Mouse (Mus musculus): ENCODE measurements at regions not wholly inside any gene's neighbourhood (a gene's known extent, or its start where the extent isn't known, plus 50 kb on each side); places are given as distances from the start of the nearest gene placed in this dataset.
A peak's percentile ranks its signal among the peaks of the same experiment; 100 is the strongest.
"Not testable (repeated sequence)": the region's sequence is repeated elsewhere in the genome, so short reads cannot be mapped to it uniquely, and the experiment has no call there.

DNA sequence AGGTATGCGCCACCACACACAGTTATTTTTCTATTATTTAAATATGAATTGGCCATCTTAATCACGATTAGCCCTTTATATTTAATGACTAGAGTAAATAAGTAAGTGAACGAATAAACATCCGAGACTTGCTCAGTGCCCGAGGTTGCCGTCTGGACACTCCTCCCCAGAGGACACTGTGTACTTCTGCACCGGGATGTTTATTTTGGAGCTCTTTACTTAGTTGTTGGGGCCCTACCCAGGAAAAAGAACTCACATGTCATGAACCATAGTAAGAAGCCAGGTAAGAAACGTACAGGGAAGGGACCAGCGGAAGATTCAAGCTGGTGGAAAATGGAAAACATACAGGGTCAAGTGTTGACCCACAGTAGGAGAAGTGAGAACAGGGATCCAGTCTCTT, 89.0 kb downstream of the Akr1d1 start:
- Histone ChIP-seq H3K27ac (no peak overlapping the region), H3K36me3 (no peaks in the 10 kb centered on the region), H3K4me3 (no peak overlapping the region), H3K9ac (no peak overlapping the region), H3K4me1 (peaks cover 9% of the 10 kb centered on the region; the same call in 1 of the 2 replicates), H3K27me3 (no peaks in the 10 kb centered on the region), H3K9me3 (no peaks in the 10 kb centered on the region), H3K4me2 (replicated peaks) (no peak overlapping the region)
- no peak for ATAC-seq (ENCODE audit: low FRiP score, low read depth)
- 90% methylated on average over 9 of the region's 9 CpGs for WGBS

DNA sequence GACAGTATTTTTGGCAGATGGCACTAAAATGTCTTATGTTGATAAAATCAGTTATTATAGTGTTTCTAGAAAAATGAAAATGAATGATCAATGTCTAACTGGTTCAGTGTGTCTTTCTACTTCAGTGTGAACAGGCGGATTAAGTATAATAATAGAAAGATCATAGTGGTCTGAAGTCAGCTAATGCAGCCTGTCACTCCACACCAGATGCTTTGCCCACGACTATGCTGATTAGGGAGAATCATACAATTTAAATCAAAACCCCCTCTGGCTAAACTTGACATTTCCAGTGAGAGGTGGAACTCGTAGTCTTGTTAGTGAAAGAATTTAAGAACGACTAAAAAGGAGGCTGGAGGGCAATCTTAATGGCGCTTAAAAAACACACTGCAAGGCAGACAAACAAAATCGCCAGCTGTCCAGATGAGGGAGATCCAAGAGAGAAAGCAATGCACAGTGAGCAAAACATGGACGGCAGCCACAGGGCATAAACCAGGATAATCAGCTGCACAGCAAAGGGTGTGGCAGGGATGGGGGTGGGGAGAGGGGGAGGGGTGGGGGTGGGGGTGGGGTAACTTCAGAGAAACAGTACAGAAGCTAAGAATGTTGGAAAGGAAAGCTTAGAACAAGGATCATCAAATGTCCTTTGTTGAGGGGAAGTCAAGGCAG, 91.5 kb downstream of the Akr1d1 start:
- Histone ChIP-seq H3K36me3 (no peaks in the 10 kb centered on the region), H3K27ac (no peak overlapping the region), H3K4me2 (replicated peaks) (no peak overlapping the region), H3K4me3 (no peak overlapping the region), H3K4me1 (peaks cover 4% of the 10 kb centered on the region; the same call in 1 of the 2 replicates), H3K9ac (no peak overlapping the region), H3K27me3 (no peaks in the 10 kb centered on the region), H3K9me3 (no peaks in the 10 kb centered on the region)
- no peak for ATAC-seq (ENCODE audit: low FRiP score, low read depth)
- 34% methylated on average over 7 of the region's 7 CpGs for WGBS

DNA sequence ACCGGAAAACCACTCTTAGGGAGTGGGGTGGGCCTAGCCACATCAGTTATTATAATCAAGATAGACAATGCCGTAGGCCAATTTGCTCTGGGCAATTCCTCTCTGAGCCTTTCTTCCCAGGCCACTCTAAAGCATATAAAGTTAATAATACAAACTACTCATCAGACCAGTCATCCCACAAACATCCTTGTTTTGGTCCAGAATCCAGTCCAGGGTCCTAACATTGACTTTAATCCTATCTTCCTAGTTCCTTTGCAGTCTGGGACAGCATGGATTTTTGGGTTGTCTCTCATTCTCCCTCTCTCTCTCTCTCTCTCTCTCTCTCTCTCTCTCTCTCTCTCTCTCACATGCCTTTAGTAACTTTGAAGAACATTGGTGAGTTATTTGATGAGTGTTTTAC, 92.3 kb downstream of the Akr1d1 start:
- Histone ChIP-seq H3K4me3 (no peak overlapping the region), H3K27me3 (no peaks in the 10 kb centered on the region), H3K9ac (no peak overlapping the region), H3K27ac (no peak overlapping the region), H3K36me3 (no peaks in the 10 kb centered on the region), H3K9me3 (no peaks in the 10 kb centered on the region), H3K4me1 (peaks cover 4% of the 10 kb centered on the region; the same call in 1 of the 2 replicates), H3K4me2 (replicated peaks) (no peak overlapping the region)
- ATAC-seq (ENCODE audit: low FRiP score, low read depth), result no peak
- WGBS, result 81% methylated on average over 2 of the region's 2 CpGs

DNA sequence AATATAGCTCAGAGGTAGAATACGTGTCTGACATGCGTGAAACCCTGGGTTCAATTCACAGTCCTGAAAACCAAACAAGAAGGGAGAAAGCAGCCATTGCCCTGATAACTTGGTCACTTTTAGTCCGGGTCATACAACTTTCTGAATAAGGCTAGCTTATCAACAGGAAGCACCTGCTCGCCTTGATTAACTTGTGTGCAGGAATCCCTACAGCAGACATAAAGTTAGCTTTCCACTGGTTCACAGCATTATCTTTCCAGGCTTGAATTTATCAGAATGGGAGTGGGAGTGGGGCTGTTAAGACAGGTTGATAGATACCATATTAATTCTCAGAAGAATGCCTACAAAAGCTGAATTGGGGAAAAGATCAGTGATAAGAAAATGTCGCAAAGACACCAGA, 97.2 kb downstream of the Akr1d1 start:
- no peak overlapping the region for H3K9ac ChIP-seq
- H3K36me3 ChIP-seq, result no peaks in the 10 kb centered on the region
- H3K27me3 ChIP-seq, result no peaks in the 10 kb centered on the region
- no peaks in the 10 kb centered on the region for H3K9me3 ChIP-seq
- no peak for ATAC-seq (ENCODE audit: low FRiP score, low read depth)
- no peak overlapping the region for H3K4me3 ChIP-seq
- no peak overlapping the region for H3K27ac ChIP-seq
- no peaks in the 10 kb centered on the region for H3K4me1 ChIP-seq
- no peak overlapping the region for H3K4me2 ChIP-seq (replicated peaks)
- WGBS, result 85% methylated on average over 5 of the region's 5 CpGs

DNA sequence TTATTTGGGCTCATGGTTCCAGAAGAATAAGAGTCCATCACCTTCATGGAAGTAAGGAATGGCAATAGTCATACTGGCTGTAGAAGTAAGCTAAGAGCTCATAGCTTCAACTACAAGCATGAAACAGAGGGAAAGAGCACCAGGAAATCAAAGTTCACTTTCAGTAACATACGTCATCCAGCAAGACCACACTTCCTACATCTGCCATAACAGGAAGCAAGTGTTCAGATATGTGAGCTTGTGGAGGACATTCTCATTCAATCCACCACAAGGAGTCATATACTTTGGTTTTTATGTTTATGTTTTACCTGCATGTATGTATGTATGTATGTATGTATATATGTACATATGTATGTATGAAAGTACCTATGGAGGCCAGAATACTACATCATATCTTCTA, 104.0 kb downstream of the Akr1d1 start:
- no peak overlapping the region for H3K4me2 ChIP-seq (replicated peaks)

DNA sequence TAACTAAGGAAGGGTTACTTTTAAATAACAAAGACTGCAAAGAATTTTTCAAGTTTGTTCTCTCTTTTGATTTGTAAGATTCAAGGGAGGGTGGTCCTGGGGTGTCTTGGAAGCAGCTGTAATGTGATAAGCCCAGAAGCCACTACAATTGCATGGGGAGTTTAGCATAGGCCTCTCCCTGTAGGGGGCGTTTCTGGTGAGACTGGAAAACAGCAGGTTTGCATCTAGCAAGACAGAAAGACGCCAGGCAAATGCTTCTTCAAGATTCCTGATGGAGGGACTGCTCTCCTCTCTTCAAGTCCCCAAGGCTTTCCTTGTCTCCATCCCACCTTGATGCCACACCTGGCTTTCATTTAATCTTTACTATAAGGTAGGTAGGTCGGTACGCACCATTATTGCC, 112.1 kb downstream of the Akr1d1 start:
- Histone ChIP-seq H3K9ac (no peak overlapping the region), H3K4me3 (no peak overlapping the region), H3K27ac (no peak overlapping the region), H3K4me1 (0 out of 2 replicates have a peak, but pooled peaks cover 4% of the 10 kb centered on the region), H3K36me3 (no peaks in the 10 kb centered on the region), H3K27me3 (no peaks in the 10 kb centered on the region), H3K4me2 (replicated peaks) (no peak overlapping the region), H3K9me3 (no peaks in the 10 kb centered on the region)
- no peak for ATAC-seq (ENCODE audit: low FRiP score, low read depth)
- WGBS, result 30% methylated on average over 4 of the region's 4 CpGs

More for the DNA sequence above, 104.0 kb downstream of the Akr1d1 start:
- H3K4me3 ChIP-seq, result no peak overlapping the region
- no peak overlapping the region for H3K27ac ChIP-seq
- no peaks in the 10 kb centered on the region for H3K4me1 ChIP-seq
- no peaks in the 10 kb centered on the region for H3K36me3 ChIP-seq
- WGBS, result 85% methylated on average over 1 of the region's 1 CpGs
- no peaks in the 10 kb centered on the region for H3K27me3 ChIP-seq
- H3K9me3 ChIP-seq, result no peaks in the 10 kb centered on the region
- no peak overlapping the region for H3K9ac ChIP-seq
- ATAC-seq (ENCODE audit: low FRiP score, low read depth), result no peak

DNA sequence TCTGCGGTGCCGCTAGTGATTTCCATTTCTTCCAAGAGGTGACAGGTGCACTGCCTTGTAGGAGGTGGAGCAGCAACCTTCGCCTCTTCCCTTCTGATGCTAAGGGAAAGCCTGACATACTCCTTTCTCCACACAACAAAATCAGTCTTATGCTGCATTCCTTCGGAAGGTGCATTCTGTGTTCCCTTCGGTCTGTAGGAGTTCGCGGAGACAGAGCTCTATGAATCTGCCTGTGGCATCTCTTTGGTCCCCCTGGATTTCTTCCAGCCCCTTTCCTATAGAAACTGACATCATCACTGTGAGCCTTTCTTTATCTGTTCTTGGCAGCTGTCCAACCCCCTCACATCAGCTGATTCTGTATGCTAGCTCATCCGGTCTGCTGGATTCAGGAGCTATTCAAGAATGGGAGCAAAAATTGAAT, 112.7 kb downstream of the Akr1d1 start:
- no peak overlapping the region for H3K4me3 ChIP-seq
- no peaks in the 10 kb centered on the region for H3K36me3 ChIP-seq
- H3K27ac ChIP-seq, result no peak overlapping the region
- 0 out of 2 replicates have a peak, but pooled peaks cover 4% of the 10 kb centered on the region for H3K4me1 ChIP-seq
- H3K9me3 ChIP-seq, result no peaks in the 10 kb centered on the region
- no peak overlapping the region for H3K4me2 ChIP-seq (replicated peaks)
- WGBS, result 62% methylated on average over 8 of the region's 8 CpGs
- no peak for ATAC-seq (ENCODE audit: low FRiP score, low read depth)
- no peaks in the 10 kb centered on the region for H3K27me3 ChIP-seq
- H3K9ac ChIP-seq, result no peak overlapping the region

DNA sequence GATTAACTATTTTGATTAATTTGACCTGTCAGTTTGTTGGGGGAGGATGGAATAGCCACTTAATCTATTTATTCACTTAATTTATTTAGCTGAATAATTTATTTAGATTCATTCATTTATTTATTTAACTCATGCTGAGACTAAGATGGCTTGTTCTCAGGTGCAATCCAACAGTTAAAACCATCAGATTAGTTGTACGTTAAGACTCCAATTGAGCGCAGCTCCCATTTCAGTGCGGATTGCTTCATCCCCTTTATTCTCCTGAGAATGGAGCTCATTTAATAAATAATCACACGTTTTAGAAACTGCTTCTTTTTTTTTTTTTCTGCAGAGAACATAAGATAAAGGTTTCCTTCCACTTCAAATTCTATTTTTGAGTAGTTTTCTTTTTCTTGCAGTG, 113.2 kb downstream of the Akr1d1 start:
- 65% methylated on average over 4 of the region's 4 CpGs for WGBS
- Histone ChIP-seq H3K9ac (no peak overlapping the region), H3K4me2 (replicated peaks) (no peak overlapping the region), H3K27ac (no peak overlapping the region), H3K36me3 (no peaks in the 10 kb centered on the region), H3K27me3 (no peaks in the 10 kb centered on the region), H3K4me1 (0 out of 2 replicates have a peak, but pooled peaks cover 4% of the 10 kb centered on the region), H3K9me3 (no peaks in the 10 kb centered on the region), H3K4me3 (no peak overlapping the region)
- ATAC-seq (ENCODE audit: low FRiP score, low read depth), result no peak

DNA sequence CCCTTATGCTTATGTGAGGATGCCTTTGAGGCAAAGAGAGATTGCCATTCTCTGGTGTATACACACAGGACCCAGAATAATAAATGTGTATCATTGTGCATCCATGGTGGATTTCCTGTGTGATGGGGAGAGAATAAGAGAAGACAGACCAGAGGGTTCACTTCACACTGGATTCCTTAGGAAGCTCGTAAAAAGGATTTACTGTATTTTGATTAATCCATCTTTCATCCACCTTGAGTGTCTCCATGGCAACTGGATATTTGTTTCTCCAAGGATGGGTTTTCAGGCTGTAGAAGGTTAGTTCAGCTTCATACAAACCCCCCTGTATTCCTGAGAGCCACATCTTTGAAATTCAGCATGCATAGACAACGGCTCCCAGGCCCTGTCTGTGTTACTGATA, 113.7 kb downstream of the Akr1d1 start:
- WGBS, result 60% methylated on average over 2 of the region's 2 CpGs
- ATAC-seq (ENCODE audit: low FRiP score, low read depth), result no peak

DNA sequence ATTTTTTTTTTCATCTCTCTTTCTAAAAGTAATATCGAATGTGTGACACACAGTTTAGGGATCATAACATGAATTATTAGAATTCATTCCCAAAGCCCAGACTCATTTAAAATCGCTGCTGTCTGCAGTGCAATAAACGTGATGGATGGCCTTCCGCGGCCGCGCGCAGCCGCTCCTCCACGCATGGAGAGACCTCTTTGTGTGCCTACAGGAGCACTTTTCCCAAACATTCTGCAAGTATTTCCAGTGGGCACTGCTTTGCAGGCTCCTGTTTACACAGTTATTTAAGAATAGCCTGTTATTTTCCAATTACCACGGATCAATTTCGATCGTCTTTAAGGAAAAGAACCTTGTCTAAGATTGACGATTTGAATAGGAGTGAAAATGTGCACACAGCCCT, 115.6 kb downstream of the Akr1d1 start:
- WGBS, result 38% methylated on average over 14 of the region's 14 CpGs
- Histone ChIP-seq H3K4me3 (no peak overlapping the region), H3K36me3 (no peaks in the 10 kb centered on the region), H3K9me3 (no peaks in the 10 kb centered on the region), H3K27me3 (no peaks in the 10 kb centered on the region), H3K9ac (no peak overlapping the region), H3K27ac (no peak overlapping the region), H3K4me2 (replicated peaks) (peak overlapping the region; percentile 38), H3K4me1 (0 out of 2 replicates have a peak, but pooled peaks cover 4% of the 10 kb centered on the region)
- ATAC-seq (ENCODE audit: low FRiP score, low read depth), result no peak

More for the DNA sequence above, 113.7 kb downstream of the Akr1d1 start:
- Histone ChIP-seq H3K4me1 (0 out of 2 replicates have a peak, but pooled peaks cover 4% of the 10 kb centered on the region), H3K9ac (no peak overlapping the region), H3K36me3 (no peaks in the 10 kb centered on the region), H3K9me3 (no peaks in the 10 kb centered on the region), H3K4me2 (replicated peaks) (no peak overlapping the region), H3K4me3 (no peak overlapping the region), H3K27ac (no peak overlapping the region), H3K27me3 (no peaks in the 10 kb centered on the region)

DNA sequence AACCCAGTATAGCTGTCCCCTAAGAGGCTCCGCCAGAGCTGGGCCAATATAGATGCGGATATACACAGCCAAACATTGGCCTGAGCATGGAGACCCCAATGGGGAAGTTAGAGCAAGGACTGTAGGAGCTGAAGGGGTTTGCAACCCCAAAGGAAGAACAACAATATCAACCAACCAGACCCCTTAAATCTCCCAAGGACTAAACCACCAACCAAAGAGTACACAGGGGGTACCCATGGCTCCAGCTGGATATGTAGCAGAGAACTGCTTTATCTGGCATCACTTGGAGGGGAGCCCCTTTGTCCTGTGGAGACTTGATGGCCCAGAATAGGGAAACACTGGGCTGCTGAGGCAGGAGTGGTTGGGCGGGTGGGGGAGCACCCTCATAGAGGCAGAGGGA, 127.3 kb downstream of the Akr1d1 start:
- WGBS, result 90% methylated on average over 3 of the region's 3 CpGs
- not testable (repeated sequence) for H3K36me3 ChIP-seq; H3K9me3 ChIP-seq; H3K9ac ChIP-seq; H3K27ac ChIP-seq; H3K4me3 ChIP-seq; H3K4me1 ChIP-seq; H3K27me3 ChIP-seq; H3K4me2 ChIP-seq (replicated peaks); ATAC-seq (ENCODE audit: low FRiP score, low read depth)

DNA sequence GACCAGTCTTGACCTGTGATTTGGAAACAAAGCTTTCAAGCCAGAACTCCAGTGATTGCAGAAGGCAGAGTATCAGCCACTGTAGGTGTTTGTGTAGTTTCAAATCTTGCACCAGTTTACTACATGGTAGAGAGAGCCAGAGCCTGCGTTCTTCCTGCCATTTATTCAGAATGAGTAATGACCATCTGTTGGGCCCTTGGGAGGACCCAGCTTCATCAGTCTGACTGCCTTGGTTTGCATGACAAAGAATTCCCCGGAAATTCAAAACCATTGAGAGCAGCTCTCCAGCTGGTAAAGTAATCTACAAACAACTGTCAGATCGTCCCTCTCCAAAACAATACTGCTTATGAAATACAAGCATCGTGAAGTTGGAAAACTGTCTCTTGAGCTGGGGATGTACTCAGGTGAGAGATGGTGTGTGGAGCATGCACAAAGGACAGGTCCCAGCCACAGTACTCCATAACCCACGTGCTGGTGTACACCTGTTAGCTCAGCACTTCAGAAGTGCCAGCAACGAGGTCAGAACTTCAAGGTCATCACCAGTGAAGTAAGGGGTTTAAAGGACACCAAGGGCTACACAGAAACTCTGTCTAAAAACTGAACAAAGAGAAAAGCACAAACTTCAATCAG, 128.2 kb downstream of the Akr1d1 start:
- no peaks in the 10 kb centered on the region for H3K27me3 ChIP-seq
- ATAC-seq (ENCODE audit: low FRiP score, low read depth), result no peak
- 51% methylated on average over 6 of the region's 6 CpGs for WGBS
- no peak overlapping the region for H3K4me3 ChIP-seq
- no peaks in the 10 kb centered on the region for H3K36me3 ChIP-seq
- H3K4me2 ChIP-seq (replicated peaks), result no peak overlapping the region
- peaks cover 7% of the 10 kb centered on the region; the same call in 1 of the 2 replicates for H3K4me1 ChIP-seq
- no peak overlapping the region for H3K9ac ChIP-seq
- H3K27ac ChIP-seq, result no peak overlapping the region
- no peaks in the 10 kb centered on the region for H3K9me3 ChIP-seq

DNA sequence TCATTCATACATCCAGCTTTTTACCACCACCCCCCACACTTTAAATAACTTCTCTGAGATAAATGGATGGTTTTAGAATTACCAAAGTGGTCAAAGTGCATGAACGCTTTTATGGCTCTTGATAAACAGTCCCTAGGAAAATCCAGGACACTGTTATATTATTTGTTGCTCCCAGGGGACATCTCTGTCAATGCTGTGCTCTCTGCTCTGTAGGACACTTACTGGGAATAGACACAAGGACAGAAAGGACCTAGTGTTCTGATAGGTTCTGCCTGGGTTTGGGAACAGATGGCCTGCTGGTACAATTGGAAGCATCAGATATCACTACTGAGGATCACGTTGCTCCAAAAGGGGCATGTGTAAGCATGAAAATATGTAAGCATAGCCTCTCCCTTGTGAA, 132.8 kb downstream of the Akr1d1 start:
- Histone ChIP-seq H3K9ac (no peak overlapping the region), H3K27ac (no peak overlapping the region), H3K9me3 (no peaks in the 10 kb centered on the region), H3K4me2 (replicated peaks) (no peak overlapping the region), H3K27me3 (no peaks in the 10 kb centered on the region), H3K36me3 (no peaks in the 10 kb centered on the region), H3K4me1 (peaks cover 9% of the 10 kb centered on the region; the same call in 1 of the 2 replicates), H3K4me3 (no peak overlapping the region)
- WGBS, result 57% methylated on average over 2 of the region's 2 CpGs
- ATAC-seq (ENCODE audit: low FRiP score, low read depth), result no peak
